Mouse (Mus musculus) hematopoietic stem cell, adult 5-6 weeks (primary cell): Measurements from ENCODE around the gene H2afz. TPM values are rescaled to one million over a fixed set of nuclear protein-coding genes. Genes with fewer than 3 reads are reported as not detected.
"Not testable (repeated sequence)": the region's sequence is repeated elsewhere in the genome, so short reads cannot be mapped to it uniquely, and the experiment has no call there.

ENCODE experiments used
- ATAC-seq, 2 experiments: fragments of 125-278 bp in 1 of 2; replicated peaks in 1 of 2; 2 replicates each; pipeline ENCODE4 v1.8.0; 2016 to 2017; ENCODE audit warnings: inconsistent platforms in 2 of 2, mild to moderate bottlenecking in 2 of 2, moderate number of reproducible peaks in 2 of 2, low read depth in 1 of 2, moderate TSS enrichment in 1 of 2; ENCODE audit not compliant: low FRiP score in 2 of 2, poor library complexity in 2 of 2, severe bottlenecking in 2 of 2, insufficient read depth in 1 of 2, low TSS enrichment in 1 of 2
- total RNA-seq: library from RNA; stranded (forward); fragments of 172-1452, 232-1000 nt; gene quantifications from 2 replicates; pipeline ENCODE4 v1.2.3, GENCODE M21; 2017

Gene H2afz
- total RNA-seq, 1 experiment from 2014 or later = 1,149 TPM

- ATAC-seq = peak in 1 of 2 experiments; percentile 48; a peak in 1 of 4 replicates
These were observed 29.5 kb downstream of the H2afz start for GRCm38 (mm10) chr3:137893789-137894188.

- no peak for ATAC-seq
These were observed 30.9 kb downstream of the H2afz start for GRCm38 (mm10) chr3:137895196-137895595.

GRCm38 (mm10) chr3:137896386-137896785 lies 32.1 kb downstream of the H2afz start:
- no peak for ATAC-seq

- no peak for ATAC-seq
These were observed 32.6 kb downstream of the H2afz start for GRCm38 (mm10) chr3:137896867-137897266.

GRCm38 (mm10) chr3:137897685-137898084 lies 33.4 kb downstream of the H2afz start:
- no peak; a peak in 1 of 4 replicates for ATAC-seq

GRCm38 (mm10) chr3:137900149-137900548 lies 35.9 kb downstream of the H2afz start:
- no peak for ATAC-seq

GRCm38 (mm10) chr3:137913093-137913492 lies 48.8 kb downstream of the H2afz start:
- ATAC-seq = no peak

GRCm38 (mm10) chr3:137914567-137914966 lies 50.3 kb downstream of the H2afz start:
- ATAC-seq = not testable (repeated sequence)

Other genes starting within 250 kb of the H2afz start
- gene Ddit4l, start 242.9 kb upstream of the H2afz start, total RNA-seq = 0.55 and 0.88 TPM in 2 replicates
- not detected in 2 replicates for gene Gm21962, start 193.0 kb upstream of the H2afz start, total RNA-seq
- 10.4 and 15.9 TPM in 2 replicates for gene Dnajb14, start 3.2 kb downstream of the H2afz start, total RNA-seq
- 85.1 and 90.1 TPM in 2 replicates for gene Lamtor3, start 54.0 kb downstream of the H2afz start, total RNA-seq
- 442 and 504 TPM in 2 replicates for gene Dapp1, start 117.1 kb downstream of the H2afz start, total RNA-seq
- 0.05 TPM in 1 of 2 replicates, not detected in the other for gene 1110002E22Rik, start 200.6 kb downstream of the H2afz start, total RNA-seq
- gene Gm5105, start 202.9 kb downstream of the H2afz start, total RNA-seq = not detected in 2 replicates